Comparison of ENCODE assay signal across 14 mouse cellular contexts in genomic region chr1:54713231-54714173, GRCm38 (mm10).
DNase-seq lines count a peak whose midpoint lies in the region; ATAC-seq and TF ChIP-seq lines count a peak whose summit lies in the region.
"Had no signal": no experiment of that assay in that cellular context is flagged by ENCODE, and none has a peak within 500 bp of the region (broad histone marks: within the 10 kb centered on the region; RNA-seq: fewer than 3 reads in every experiment).

No protein-coding gene starts in this region.

- TF ChIP-seq EP300 in lung, postnatal 0 days (IDR thresholded peaks at IDR 0.05) = 0 out of 2 replicates have a peak, but pooled peaks have one; percentile 55

- TF ChIP-seq POLR2A in myocyte (IDR thresholded peaks at IDR 0.05; ENCODE audit: insufficient read length, low read depth) = no peak

- no peak overlapping the region for H3K4me2 ChIP-seq in lung, postnatal 0 days (replicated peaks; ENCODE audit: low read depth, low read length)
- H3K4me2 ChIP-seq in myocyte (ENCODE audit: low read depth) = peak overlapping the region; percentile 76
- H3K4me2 ChIP-seq: limb, embryonic 12.5 days had no signal

- WGBS in heart, embryonic 10.5 days = 35% methylated on average over 11 of the region's 11 CpGs
- WGBS in lung, postnatal 0 days = 27% methylated on average over 11 of the region's 11 CpGs

- H3K79me2 ChIP-seq in myocyte (ENCODE audit: control insufficient read depth, insufficient read depth) = no peaks in the 10 kb centered on the region

- no peak overlapping the region for H3K4me3 ChIP-seq in heart, embryonic 10.5 days
- H3K4me3 ChIP-seq in lung, postnatal 0 days (ENCODE audit: low read depth, low read length) = no peak overlapping the region
- no peak overlapping the region for H3K4me3 ChIP-seq in myocyte
- H3K4me3 ChIP-seq: limb, embryonic 12.5 days; midbrain, embryonic 10.5 days had no signal

- H3K9ac ChIP-seq in lung, postnatal 0 days (replicated peaks; ENCODE audit: low read depth) = no peak overlapping the region
- H3K9ac ChIP-seq: limb, embryonic 12.5 days had no signal

- 0 out of 2 replicates have a peak, but pooled peaks cover 4% of the 10 kb centered on the region for H3K36me3 ChIP-seq in heart, embryonic 10.5 days
- no peaks in the 10 kb centered on the region for H3K36me3 ChIP-seq in lung, postnatal 0 days (ENCODE audit: insufficient read depth, low read length)
- H3K36me3 ChIP-seq in myocyte (ENCODE audit: control insufficient read depth, insufficient read depth) = no peaks in the 10 kb centered on the region
- H3K36me3 ChIP-seq: midbrain, embryonic 10.5 days had no signal

- peak; percentile 91 for ATAC-seq in lung, postnatal 0 days
- ATAC-seq in CD4-positive, CD25-positive, alpha-beta regulatory T cell, adult 4 months = no peak
- ATAC-seq: hindbrain, postnatal 0 days had no signal

- H3K27ac ChIP-seq in heart, embryonic 10.5 days = peak overlapping the region; percentile 44; the same call in 1 of the 2 replicates
- peak overlapping the region; percentile 32; the same call in 1 of the 2 replicates for H3K27ac ChIP-seq in lung, postnatal 0 days (ENCODE audit: low read length)
- H3K27ac ChIP-seq: hindbrain, postnatal 0 days; limb, embryonic 12.5 days; midbrain, embryonic 10.5 days had no signal

- TF ChIP-seq CTCF in lung, postnatal 0 days (IDR thresholded peaks at IDR 0.05) = peak; percentile 19

- no peak for DNase-seq in heart, embryonic 10.5 days (ENCODE audit: low spot score)
- DNase-seq in heart, adult 11 months = no peak
- peak; percentile 74 for DNase-seq in lung, postnatal 0 days (ENCODE audit: low spot score)
- no peak for DNase-seq in lung, postnatal 4 days
- peak; percentile 8 for DNase-seq in CD4-positive helper T cell, adult 2 months (ENCODE audit: low read depth, low spot score)
- no peak for DNase-seq in thymus, postnatal 10 days (ENCODE audit: low spot score in 2 of 2)
- DNase-seq: cerebellum, adult 2 months; heart, postnatal 14 days; kidney, adult 9 months had no signal

- H3ac ChIP-seq in myocyte (ENCODE audit: control insufficient read depth, insufficient read length) = no peak overlapping the region

- no peaks in the 10 kb centered on the region for H3K27me3 ChIP-seq in heart, embryonic 10.5 days (ENCODE audit: insufficient read depth, poor library complexity, severe bottlenecking)
- H3K27me3 ChIP-seq in lung, postnatal 0 days (replicated peaks; ENCODE audit: insufficient read depth, low read length) = no peaks in the 10 kb centered on the region
- H3K27me3 ChIP-seq in myocyte (ENCODE audit: control insufficient read depth, insufficient read depth, insufficient read length) = no peaks in the 10 kb centered on the region
- H3K27me3 ChIP-seq: limb, embryonic 12.5 days had no signal

- H3K9me3 ChIP-seq in heart, embryonic 10.5 days = no peaks in the 10 kb centered on the region
- no peaks in the 10 kb centered on the region for H3K9me3 ChIP-seq in lung, postnatal 0 days (ENCODE audit: low read length)
- H3K9me3 ChIP-seq: limb, embryonic 12.5 days; midbrain, embryonic 10.5 days had no signal

- peaks cover 19% of the 10 kb centered on the region for H3K4me1 ChIP-seq in heart, embryonic 10.5 days
- peaks cover 10% of the 10 kb centered on the region for H3K4me1 ChIP-seq in lung, postnatal 0 days (ENCODE audit: insufficient read depth, low read depth, low read length)
- H3K4me1 ChIP-seq: limb, embryonic 12.5 days; midbrain, embryonic 10.5 days had no signal

TF ChIP-seq in myocyte, 11 proteins besides CTCF, POLR2A, EP300 and RAD21:
- TF ChIP-seq SRF (IDR thresholded peaks at IDR 0.05; ENCODE audit: control insufficient read depth, insufficient read length, low read depth) = no peak
- no peak for TF ChIP-seq TCF12 (IDR thresholded peaks at IDR 0.05; ENCODE audit: insufficient read depth, poor library complexity, severe bottlenecking)
- no peak for TF ChIP-seq CEBPB (IDR thresholded peaks at IDR 0.05; ENCODE audit: insufficient read depth, poor library complexity, severe bottlenecking)
- TF ChIP-seq MYOD1 (IDR thresholded peaks at IDR 0.05; ENCODE audit: control insufficient read depth in 1 of 3, insufficient read length in 2 of 3, low read depth in 2 of 3) = no peak
- TF ChIP-seq MYOG (IDR thresholded peaks at IDR 0.05; ENCODE audit: control insufficient read depth in 1 of 3, insufficient read depth in 1 of 3, insufficient read length in 2 of 3, low read depth in 2 of 3) = no peak
- no peak for TF ChIP-seq TCF3 (IDR thresholded peaks at IDR 0.05; ENCODE audit: insufficient read length, low read depth)
- no peak for TF ChIP-seq E2F4 (IDR thresholded peaks at IDR 0.05; ENCODE audit: insufficient read depth)
- no peak for TF ChIP-seq REST (IDR thresholded peaks at IDR 0.05; ENCODE audit: insufficient read depth, insufficient read length)
- no peak for TF ChIP-seq POLR2AphosphoS2 (IDR thresholded peaks at IDR 0.05; ENCODE audit: insufficient read length, low read depth)
- TF ChIP-seq USF1 (IDR thresholded peaks at IDR 0.05; ENCODE audit: low read depth) = no peak
- TF ChIP-seq MAX (IDR thresholded peaks at IDR 0.05; ENCODE audit: low read depth) = no peak

Comparison
In these comparisons a context has a peak if more than half of its experiments do, and no peak if none do; other contexts are left out.
1. DNase-seq: peak in lung, postnatal 0 days (single experiment) and CD4-positive helper T cell, adult 2 months (single experiment); none in heart, embryonic 10.5 days (single experiment), heart, adult 11 months (single experiment), lung, postnatal 4 days (0 of 2) and thymus, postnatal 10 days (0 of 2).